Mouse (Mus musculus): ENCODE results near the gene 4930544G11Rik. TPM values are rescaled to one million over a fixed set of nuclear protein-coding genes. Genes with fewer than 3 reads are reported as not detected.

Gene 4930544G11Rik
- polyA plus RNA-seq (2014; fragmentation: Illumina TruSeq; extraction: RNeasy Lipid Tissue Mini Kit (QIAGEN cat#74804); ENCODE audit: low read depth, low replicate concordance), result 490 TPM

DNA sequence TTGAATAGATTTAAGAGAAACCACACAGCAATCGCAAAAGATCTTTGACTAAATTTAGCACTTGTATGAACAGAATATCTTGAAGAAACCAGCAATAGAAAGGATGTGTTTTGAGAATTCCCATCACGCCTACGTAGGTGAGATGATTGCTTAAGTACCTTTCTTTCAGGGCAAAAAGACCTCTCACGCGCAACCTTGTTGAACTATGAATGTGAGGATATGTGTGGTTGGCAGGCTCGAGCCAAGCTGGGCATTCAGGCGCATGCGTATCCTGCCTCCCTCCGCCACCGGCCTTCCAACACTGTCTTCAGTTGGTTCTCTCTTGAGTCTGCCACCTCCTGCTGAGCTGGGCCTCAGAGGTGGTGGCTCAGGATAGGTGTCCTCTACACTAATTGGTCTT is at the start of gene 4930544G11Rik:
TSS of gene 4930544G11Rik (plus strand) at position 301 of the 400 bp plus-strand sequence.

Other genes with a start within 250 kb of the 4930544G11Rik start
- 3.5 TPM for gene Prdm5, start 173.6 kb upstream of the 4930544G11Rik start, polyA plus RNA-seq (2014; fragmentation: Illumina TruSeq; extraction: RNeasy Lipid Tissue Mini Kit (QIAGEN cat#74804); ENCODE audit: low read depth, low replicate concordance)